Mouse (Mus musculus) C2C12 (cell line): Measurements from ENCODE around the gene Tbc1d10b.

ENCODE experiments used
- CTCF ChIP-seq: IDR thresholded peaks from one replicate; pipeline ENCODE4 v1.5.1; 2011; ENCODE audit not compliant: control insufficient read depth, insufficient read depth, insufficient read length
- MYOD1 ChIP-seq: IDR thresholded peaks from one replicate; pipeline ENCODE4 v1.6.1; 2011; ENCODE audit warnings: low read depth; ENCODE audit not compliant: control insufficient read depth, insufficient read length

DNA sequence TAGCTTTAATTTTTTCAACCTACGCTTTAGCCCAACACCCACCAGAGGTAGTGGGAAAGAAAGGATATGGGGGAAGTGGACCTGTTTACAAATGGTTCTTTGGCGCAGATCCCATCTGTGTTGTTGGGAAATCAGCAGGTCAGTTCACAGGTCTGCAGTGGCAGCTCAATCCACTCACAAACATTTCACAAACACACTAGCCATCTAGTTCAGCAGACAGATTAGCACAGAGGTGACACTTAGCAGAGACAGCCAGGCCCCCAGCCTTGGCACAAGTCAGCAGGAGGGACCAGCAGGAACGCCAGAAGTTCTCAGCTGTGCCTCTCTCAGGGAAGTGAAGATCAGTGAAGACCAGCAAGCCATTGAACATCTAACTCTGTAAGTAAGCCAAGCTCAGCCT is 60.4 kb downstream of the Tbc1d10b start:
- no peak for TF ChIP-seq CTCF
- TF ChIP-seq MYOD1, result no peak
